Mouse (Mus musculus): ENCODE results near the gene Gpc6.

DNA sequence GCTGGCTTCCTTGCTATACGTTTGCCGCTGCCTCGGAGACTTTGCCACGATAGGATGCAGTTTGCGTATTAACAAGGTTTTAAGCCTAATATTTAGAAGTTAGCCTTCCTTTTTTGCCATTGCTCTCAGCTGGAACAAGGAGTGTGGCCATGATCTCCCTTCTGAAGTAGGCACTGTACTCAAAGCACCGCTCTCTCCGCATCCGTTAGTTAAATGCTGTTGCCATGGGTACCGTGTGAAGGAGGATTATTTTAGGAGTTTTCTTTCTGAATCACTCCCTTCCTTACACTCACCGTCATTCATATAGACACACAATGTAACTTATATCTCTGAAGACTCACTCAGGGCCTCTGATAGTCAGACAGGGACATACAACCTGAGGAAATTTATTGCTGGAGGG is 993.6 kb downstream of the Gpc6 start:
- TF ChIP-seq CTCF (IDR thresholded peaks at IDR 0.05; ENCODE audit: extremely low read depth, insufficient read depth, low read length) (no peak), POLR2A (IDR thresholded peaks at IDR 0.05; ENCODE audit: extremely low read depth, insufficient read depth, low read length) (0 out of 2 replicates have a peak, but pooled peaks have one; percentile 26)

All from cortical plate, adult 2 months (tissue).